Mouse (Mus musculus): ENCODE measurements around the gene Vsir. TPM values are rescaled to one million over a fixed set of nuclear protein-coding genes. Genes with fewer than 3 reads are reported as not detected.

Vsir gene
- polyA plus RNA-seq, 1 experiment: 33.1 TPM

DNA sequence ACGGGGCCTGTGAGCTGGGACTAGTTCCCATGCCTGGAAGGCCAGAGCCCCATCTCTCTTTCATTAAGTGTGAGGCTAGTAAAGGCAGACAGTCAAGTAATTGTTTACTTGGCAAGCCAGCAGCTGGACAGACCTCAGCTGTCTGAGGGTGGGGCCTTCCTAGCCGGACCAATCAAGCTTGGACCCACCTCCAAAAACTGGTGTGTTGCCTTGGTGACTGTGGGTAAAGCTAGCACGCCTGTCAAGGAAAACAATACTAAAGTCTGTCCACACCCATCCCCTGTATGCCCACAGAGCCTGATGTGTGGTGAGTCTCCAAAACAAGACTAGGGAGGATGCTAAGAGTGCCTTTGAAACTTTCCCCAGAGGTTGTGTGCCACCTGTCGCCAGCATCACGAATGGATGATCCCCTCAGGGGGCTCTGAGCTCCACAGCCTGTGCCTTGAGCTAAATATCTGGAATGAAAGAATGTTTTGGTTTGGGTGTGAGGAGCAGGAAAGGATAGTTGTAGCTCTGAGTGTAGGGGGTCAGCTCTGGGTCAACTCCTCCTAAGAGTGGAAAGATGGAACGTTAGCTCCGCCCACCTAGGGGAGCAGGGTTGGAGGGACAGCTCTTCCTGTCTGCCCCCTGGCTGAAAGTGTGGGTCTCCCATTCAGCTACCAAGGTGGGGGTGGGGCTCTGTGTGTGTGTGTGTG is 5.3 kb downstream of the Vsir start:
- DNase-seq (ENCODE audit: extremely low spot score in 1 of 2, low spot score in 1 of 2): no peak

DNA sequence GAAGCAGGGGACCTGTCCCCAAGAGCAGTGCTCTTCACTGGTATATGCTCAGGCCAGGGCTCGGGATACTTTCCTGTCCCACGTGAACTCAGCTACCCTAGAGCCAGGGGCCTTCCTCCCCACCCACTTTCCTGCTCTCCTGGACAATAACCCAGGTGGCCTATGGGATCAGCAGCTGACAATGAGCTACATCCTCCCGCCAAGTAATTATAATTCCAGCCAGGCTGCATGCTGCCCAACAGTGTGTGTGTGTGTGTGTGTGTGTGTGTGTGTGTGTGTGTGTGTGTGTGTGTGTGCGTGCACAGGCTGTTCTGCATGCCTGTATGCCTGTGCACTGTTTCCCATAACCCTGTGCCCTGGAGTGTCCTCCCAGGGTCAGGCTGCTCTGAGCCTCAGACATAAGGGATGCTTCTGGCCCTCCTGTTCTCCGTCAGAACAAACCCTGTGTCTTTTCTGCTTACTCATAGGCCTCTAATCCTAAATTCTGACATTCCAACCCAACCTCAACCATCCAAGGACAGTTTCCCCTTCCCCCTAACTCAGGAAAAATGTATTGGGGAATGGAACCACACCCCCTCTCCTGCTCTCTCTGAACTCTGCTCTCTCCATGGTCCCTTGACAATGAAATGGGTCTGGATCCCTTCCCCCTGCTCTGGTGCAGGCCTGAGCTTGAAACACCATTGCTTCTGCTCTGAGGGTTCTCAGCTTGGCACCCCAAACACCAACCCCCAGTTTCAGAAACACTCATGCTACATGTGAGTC is 6.8 kb downstream of the Vsir start:
- DNase-seq (ENCODE audit: extremely low spot score in 1 of 2, low spot score in 1 of 2): no peak

DNA sequence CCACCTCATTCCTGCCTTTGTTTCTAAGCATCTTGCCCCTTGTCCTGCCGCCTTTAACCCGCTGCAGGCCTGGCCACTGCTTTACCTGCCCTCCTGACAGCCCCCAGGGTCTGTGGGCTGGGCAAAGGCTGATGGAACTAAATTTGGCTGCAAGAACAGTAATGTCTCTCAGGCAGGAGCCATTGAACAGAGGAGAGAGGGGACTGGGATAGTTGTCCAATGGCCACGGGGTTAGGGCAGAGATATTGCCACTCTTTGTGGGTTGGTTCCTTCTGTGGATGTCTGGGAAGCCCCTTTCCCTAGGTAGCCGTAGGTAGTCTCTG is 7.3 kb downstream of the Vsir start:
- DNase-seq (ENCODE audit: extremely low spot score in 1 of 2, low spot score in 1 of 2): no peak

DNA sequence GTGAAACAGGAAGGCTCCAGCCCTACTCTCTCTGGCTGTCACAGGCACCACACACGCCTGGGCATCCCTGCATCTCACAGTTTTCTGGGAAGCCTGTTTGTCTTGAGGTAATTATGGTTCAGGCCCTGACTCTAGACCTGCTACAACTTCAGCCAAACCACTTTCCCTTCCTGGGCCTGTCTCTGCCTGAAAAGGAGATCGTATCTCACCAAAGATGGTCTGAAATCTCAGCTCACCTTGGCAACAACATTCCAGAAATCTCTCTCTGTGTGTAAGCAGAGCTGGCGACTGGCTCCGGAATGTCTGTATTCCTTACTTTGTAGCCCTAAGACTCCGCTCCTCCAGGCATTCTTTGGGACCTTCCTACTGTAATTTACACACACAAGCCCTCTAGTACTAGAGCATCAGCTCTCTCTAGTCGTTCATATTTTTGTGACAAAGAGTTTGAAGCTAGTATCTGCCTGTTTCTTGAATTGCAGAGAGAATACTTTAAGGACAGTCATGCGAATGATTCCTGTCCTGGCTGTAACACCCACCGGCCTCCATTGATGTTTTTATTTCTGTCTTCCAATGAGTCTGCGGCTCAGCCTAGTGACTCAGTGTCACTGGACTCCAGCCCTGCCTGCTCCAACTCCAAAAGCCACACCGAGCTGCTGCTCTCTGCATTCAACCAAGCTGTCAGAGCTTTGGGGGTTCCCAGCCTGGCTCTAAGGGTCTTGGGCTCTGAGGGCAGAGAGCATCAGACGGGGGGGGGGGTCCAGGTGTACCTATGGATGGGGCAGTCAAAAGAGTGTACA is 8.4 kb downstream of the Vsir start:
- DNase-seq (ENCODE audit: extremely low spot score in 1 of 2, low spot score in 1 of 2): peak in 1 of 2 experiments; percentile 30

DNA sequence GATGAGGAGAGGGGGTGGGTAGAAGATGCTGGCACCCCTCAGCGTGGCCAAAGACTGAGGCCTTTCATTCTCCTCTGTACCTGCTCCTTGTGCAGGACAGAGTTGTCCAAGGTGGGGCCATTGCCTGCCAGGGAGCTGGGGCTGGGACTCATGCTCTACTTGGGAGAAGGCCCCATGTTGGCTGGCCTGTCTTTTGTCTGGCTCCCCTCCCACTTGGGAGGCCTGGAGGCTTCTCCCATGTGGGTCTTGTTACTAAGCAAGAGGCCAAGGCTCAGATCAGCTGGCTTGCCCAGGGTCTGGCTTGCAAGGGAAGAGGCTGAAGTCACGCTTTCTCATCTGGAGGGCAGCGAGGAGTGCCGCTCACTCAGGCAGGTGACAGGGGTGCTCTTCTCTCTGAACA is 10.8 kb downstream of the Vsir start:
- DNase-seq (ENCODE audit: extremely low spot score in 1 of 2, low spot score in 1 of 2): no peak

DNA sequence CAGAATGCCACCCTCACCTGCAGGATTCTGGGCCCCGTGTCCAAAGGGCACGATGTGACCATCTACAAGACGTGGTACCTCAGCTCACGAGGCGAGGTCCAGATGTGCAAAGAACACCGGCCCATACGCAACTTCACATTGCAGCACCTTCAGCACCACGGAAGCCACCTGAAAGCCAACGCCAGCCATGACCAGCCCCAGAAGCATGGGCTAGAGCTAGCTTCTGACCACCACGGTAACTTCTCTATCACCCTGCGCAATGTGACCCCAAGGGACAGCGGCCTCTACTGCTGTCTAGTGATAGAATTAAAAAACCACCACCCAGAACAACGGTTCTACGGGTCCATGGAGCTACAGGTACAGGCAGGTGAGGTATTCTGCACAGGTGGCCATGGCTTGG is 11.2 kb downstream of the Vsir start:
- DNase-seq (ENCODE audit: extremely low spot score in 1 of 2, low spot score in 1 of 2): no peak

DNA sequence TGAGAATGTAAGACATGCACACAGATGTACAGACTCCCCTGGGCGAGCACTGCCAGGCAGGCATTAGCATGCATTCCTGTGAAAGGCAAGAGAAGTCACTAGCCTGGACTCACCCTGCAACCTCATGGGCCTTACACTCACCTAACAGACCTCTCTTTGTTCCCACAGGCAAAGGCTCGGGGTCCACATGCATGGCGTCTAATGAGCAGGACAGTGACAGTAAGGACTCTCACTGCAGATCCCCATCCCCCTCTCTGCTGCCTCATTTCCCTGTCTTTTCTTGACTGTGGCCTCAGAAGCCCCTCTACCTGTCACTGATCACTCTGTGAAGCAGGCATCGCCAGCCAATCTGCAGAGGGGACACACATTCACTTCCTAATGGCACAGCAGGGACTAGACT is 12.1 kb downstream of the Vsir start:
- DNase-seq (ENCODE audit: extremely low spot score in 1 of 2, low spot score in 1 of 2): no peak

DNA sequence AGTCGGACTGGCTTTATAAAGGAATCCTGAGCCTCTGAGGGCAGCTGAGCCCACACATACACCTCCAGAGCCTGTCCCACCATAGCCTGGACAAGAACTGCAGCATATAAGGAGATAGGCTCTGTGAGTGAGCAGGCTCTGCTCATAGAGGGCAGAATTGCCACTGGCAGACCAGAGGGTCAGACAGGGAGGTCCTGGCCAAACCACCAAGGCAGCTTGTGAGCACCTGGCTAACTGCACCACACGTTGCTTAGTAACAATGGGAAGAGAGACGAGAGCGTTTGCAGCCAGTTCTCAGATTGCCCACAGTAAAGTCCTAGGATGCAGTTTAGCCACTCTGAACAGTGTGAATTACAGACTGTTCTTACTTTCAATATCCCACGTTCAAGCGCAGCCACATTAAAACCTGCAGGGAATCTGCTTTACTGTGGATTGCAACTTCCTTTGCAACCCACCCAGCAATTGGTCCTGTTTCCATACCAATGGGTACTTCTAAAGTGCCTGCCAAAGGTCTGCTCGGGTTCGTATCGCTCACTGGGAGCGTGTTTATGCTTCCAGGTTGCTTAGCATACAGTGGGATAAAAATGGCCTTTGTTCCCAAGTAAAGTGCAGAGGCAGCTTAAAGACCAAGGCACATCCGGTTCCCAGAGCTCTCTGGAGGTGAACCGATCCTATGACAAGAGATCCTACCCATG is 15.1 kb downstream of the Vsir start:
- no peak for DNase-seq (ENCODE audit: extremely low spot score in 1 of 2, low spot score in 1 of 2)

DNA sequence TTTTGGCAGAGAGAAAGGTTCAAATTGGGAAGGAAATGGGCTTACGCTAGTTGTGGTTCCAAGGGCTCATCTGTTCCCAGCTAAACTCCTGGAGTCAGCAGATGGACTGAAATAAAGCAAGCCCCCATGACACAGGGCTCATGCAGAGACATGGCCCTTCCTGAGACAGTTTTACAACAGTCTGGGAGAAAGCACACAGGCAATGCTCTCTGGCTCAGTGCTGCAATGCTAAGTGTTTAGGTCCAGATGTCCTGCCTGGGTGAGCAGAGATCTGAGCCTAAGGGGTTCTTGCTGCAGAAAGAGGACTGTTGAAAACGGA is 15.6 kb downstream of the Vsir start:
- DNase-seq (ENCODE audit: extremely low spot score in 1 of 2, low spot score in 1 of 2): no peak

DNA sequence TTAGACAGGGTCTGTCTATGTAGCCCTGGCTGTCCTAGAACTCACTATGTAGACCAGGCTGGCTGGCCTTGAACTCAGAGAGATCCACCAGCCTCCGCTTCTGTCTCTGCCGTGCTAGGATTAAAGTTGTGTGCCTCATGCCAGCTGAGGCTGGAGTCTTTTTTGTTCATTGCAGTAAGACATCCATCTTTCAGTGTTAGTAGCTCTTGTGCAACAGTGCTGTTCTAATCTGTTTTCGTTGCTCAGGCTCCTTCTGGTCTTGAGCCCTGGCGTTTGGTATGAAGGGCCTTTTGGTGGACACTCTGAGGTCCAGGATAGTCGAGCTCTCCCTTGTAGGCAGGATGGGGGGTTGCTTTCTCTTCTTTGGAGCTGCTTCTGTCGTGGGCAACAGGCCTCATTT is 16.8 kb downstream of the Vsir start:
- no peak for DNase-seq (ENCODE audit: extremely low spot score in 1 of 2, low spot score in 1 of 2)

DNA sequence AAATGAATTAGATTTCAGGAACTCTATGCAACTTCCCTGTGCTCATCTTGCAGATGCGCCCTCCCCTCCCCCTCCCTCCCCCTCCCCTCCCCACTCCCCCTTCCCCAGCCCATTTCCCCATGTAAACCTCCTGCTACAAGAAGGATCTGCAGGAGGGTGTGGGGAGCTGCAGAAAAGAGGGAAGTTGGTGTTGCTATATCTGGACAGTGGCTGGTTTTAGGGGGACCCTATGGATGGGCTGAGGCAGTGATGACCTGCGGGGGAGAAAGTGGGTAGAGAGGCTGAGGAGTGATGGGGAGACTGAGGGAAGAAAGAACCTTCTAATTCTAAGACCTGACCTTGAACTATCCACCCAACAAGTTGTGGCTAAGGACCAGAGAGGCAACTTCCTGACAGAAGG is 20.5 kb downstream of the Vsir start:
- no peak for DNase-seq (ENCODE audit: extremely low spot score in 1 of 2, low spot score in 1 of 2)

DNA sequence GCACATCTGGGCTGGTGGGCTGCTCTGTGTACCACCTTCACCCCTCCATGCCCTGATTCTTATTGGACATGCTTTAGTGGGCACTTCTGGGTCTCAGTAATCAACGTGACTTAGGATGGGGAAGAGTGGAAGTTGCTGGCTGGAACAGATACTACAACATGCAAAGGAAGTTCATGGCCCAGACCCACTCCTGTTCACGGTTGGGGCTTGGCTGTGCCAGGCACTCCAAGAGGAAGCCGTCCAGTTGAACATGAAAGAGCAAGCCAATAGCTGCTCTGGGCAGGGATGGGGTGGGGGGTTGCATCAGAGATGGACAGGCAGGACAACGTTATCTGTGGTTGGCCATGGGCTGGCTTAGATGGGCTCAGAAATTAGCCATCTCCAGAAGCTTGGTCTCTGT is 21.3 kb downstream of the Vsir start:
- DNase-seq (ENCODE audit: extremely low spot score in 1 of 2, low spot score in 1 of 2): no peak

DNA sequence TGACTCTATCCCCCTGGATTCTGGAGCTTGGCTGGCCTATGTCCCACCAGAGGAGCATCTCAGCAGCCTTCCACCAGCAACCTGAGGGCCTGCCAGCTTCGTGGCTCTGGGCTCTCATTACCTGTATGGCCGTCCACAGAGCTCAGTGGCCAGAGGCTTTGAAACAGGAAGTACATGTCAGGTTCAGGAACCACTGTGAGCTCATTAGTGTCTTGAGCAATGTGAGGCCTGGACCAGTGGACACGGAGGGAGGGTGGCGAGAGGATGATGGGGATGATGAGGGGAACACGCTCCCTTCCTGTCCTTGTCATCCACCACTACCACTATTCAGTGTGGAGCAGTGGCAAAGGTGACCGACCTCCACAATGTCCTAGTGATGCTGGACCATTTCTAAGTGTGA is 22.8 kb downstream of the Vsir start:
- no peak for DNase-seq (ENCODE audit: extremely low spot score in 1 of 2, low spot score in 1 of 2)

DNA sequence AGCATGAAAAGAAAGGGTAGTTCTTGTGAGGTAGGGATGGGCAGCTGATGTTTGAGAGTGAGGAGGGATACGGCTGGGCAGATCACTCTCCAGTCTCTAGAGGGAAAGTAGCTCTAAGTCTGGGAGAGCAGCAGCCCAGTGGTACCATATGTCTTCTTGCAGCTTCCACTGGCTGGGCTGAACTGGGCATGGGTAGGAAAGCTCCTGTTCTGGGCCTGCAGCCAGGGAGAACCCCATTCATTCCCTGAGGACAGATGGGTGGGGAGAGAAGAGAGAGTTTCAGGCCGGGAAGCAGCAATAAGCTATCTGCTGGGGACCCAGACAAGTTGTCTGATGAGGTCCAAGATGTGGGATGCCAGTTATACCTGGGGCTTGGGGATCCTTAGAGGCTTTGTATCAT is 23.4 kb downstream of the Vsir start:
- peak in 1 of 2 experiments; percentile 42 for DNase-seq (ENCODE audit: extremely low spot score in 1 of 2, low spot score in 1 of 2)

DNA sequence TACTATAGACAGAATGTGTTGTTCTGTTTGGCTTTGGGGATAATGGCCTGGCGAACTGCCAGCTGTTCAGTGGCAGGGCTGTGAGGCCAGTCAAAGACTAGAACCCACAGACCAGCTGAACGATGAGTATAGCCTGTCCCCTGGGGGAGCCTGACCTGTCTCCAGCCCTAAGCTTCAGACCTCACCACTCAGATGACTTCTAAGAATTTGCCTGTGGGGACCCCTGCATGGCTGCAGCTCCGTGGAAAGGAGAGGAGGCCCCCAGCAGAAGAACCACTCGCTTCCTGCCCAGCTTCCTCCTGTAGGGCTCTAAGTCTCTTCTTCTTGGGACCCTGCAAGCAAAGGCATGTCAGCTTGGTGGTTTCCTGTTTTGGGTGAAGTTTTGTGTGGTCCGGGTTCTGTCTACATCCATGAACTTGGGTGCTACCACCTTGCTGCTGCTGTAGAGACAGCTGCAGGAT is 24.0 kb downstream of the Vsir start:
- no peak for DNase-seq (ENCODE audit: extremely low spot score in 1 of 2, low spot score in 1 of 2)

DNA sequence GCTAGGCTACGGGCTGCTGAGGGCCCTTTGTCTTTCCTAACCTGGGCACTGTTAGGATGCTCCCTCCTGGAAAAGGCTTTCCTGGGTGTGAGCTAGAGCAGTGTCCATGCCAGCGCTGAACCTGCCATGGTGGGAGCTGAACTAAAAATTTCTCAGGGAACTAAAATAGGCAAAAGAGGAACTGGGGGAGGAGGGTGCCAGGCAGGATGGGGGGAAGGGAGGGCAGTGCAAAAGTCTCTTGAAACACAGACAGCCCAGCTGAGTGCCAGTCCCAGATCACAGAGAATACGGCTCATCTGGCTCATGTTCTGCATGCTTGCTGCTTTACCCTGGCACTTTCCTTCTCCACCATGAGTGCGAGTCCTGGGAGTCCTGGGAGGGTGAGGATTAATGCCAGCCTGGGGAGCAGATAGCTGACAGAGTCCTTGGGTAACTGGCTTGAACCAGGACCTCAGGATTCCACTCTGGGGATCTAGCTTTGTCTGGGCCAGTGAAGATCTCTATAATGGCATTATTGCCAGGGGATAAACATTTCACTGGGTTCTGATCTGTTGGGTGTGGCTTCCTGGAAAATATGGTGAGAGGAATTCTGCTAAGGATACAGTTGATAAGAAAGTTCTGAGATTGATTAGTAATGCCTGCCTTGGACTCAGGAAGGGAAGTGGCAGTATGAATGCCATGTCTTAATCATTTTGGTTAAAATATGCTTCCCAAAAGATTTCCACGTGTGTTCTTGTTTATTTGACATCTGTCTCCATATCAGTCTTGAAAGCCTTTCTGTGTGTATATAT is 25.1 kb downstream of the Vsir start:
- DNase-seq (ENCODE audit: extremely low spot score in 1 of 2, low spot score in 1 of 2): peak in 1 of 2 experiments; percentile 27

DNA sequence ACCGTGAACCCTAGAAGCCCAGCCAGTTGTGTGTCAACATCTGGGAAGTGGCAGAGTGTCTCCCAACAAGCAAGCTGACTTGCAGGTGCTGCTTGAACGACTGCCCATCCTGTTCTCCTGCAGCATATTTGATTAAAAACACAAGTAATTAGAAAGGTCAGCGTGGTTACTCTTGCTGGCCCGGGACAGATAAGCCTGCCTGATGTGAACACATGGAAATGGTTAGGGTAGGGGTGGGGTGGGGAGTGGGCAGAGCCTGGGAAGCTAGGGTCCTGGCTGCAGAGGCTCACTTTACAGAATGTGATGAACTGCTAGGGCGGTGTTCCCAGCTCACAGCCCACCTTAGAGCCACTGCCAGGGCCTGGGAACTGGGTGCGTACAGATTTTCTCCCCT is 26.9 kb downstream of the Vsir start:
- DNase-seq (ENCODE audit: extremely low spot score in 1 of 2, low spot score in 1 of 2): no peak

DNA sequence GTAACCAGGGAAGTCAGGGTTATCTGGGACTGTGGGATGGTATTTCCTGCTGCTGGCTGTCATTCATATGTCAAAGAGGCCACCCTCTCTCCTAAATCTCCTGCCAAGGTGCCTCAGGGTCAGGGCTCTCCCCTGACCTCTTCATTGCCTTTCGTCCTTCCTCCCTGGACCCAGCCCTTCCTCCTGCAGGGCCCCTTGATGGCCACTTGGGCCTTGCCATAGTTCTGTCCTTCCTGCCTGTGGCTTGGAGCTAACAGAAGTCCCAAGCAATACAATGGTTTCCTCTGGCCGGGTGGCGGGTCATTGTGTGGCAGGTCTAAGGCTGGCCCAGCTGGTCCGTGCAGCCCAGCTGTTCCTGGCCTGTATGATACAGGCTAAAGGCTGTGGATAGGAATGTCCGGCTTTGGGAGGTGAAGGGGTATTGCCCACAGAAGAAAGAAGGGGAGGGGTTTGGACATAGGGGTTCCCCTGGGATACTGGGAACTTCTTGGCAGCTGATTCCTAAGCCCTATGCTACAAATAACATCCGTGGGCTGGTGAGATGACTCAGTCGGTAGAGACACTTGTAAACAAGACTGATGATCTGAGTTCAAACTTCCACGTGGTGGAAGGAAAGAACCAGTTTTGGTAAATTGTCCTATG is 27.4 kb downstream of the Vsir start:
- DNase-seq (ENCODE audit: extremely low spot score in 1 of 2, low spot score in 1 of 2): peak in 1 of 2 experiments; percentile 22

DNA sequence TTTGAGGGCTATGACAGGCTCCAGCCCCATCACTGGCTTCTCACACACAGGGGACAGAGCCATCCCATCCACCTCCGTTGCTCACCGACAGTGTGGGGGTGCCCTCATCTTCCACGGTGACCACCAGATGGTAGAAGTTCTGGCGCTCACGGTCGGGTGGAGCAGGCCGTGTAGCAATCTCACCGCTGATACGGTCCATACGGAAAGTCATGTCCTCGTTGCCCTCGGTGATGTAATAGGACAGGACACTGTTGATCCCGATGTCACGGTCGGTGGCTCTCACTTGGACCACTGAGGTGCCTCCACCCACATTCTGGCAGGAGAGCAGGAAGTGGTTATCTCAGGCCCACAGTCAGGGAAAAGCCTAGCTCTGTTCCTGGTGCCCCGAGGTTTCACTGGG is 30.1 kb downstream of the Vsir start:
- no peak for DNase-seq (ENCODE audit: extremely low spot score in 1 of 2, low spot score in 1 of 2)

DNA sequence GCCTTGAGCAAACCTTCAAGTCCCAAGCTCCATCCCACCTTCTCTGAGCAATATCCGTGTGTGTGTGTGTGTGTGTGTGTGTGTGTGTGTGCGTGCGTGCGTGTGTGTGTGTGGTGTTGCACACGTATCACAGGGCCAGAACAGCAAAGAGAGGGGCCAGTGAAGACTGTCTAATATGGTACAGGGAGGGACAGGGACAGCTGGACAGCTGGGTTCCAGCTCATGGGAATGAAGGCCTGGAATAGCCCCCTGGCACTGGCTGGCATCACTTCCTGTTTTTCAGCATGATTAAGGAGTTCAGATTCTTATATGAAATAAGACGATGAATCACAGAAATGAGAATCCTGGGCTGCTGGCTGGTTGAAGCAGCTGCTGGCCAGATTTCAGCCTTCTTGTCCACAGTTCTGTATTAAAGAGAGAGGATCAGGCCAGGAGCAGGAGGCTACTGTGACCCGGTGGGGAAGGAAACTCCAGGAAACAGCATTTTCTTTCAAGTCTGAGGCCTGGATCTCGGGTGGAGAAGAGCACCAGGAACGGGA is 32.8 kb downstream of the Vsir start:
- no peak for DNase-seq (ENCODE audit: extremely low spot score in 1 of 2, low spot score in 1 of 2)
